Mouse (Mus musculus) lung, adult 2 months (tissue): Measurements from ENCODE around the gene Sf3a1.

Source experiments
- CTCF ChIP-seq: fragments of 200-500 bp; IDR thresholded peaks from 2 replicates; pipeline ENCODE4 v1.5.1; 2011; ENCODE audit warnings: mild to moderate bottlenecking, low read length, control low read depth; ENCODE audit not compliant: insufficient read depth
- POLR2A ChIP-seq: fragments of 200-500 bp; IDR thresholded peaks from 2 replicates; pipeline ENCODE4 v1.6.1; 2011; ENCODE audit warnings: low read depth, mild to moderate bottlenecking, control low read depth, low read length, borderline replicate concordance; ENCODE audit errors: extremely low read depth

GRCm38 (mm10) chr11:4155641-4156040 lies 4.5 kb upstream of the Sf3a1 start:
- no peak for TF ChIP-seq CTCF
- TF ChIP-seq POLR2A, result no peak
